ENCODE assay signal across 8 mouse cellular contexts in genomic region chr12:74009448-74009911, GRCm38 (mm10). TPM values are rescaled to one million over a fixed set of nuclear protein-coding genes. Genes with fewer than 3 reads are reported as not detected.
DNase-seq lines count a peak whose midpoint lies in the region; ATAC-seq and TF ChIP-seq lines count a peak whose summit lies in the region.
"Had no signal": no experiment of that assay in that cellular context is flagged by ENCODE, and none has a peak within 500 bp of the region (broad histone marks: within the 10 kb centered on the region; RNA-seq: fewer than 3 reads in every experiment).

No protein-coding gene starts in this region.

- peak; percentile 80 for TF ChIP-seq CTCF in spleen, adult 2 months (IDR thresholded peaks at IDR 0.05; ENCODE audit: extremely low read depth, insufficient read depth, insufficient read length, insufficient replicate concordance)

- TF ChIP-seq POLR2A in spleen, adult 2 months (IDR thresholded peaks at IDR 0.05; ENCODE audit: low read depth, low read length) = no peak

- no peak overlapping the region for H3K27ac ChIP-seq in spleen, adult 2 months (ENCODE audit: insufficient read depth, low read length)
- H3K27ac ChIP-seq in embryonic facial prominence, embryonic 10.5 days (replicated peaks) = no peak overlapping the region
- no peak overlapping the region for H3K27ac ChIP-seq in intestine, embryonic 15.5 days
- H3K27ac ChIP-seq in lung, embryonic 15.5 days = no peak overlapping the region
- H3K27ac ChIP-seq: heart, embryonic 15.5 days had no signal

- H3K36me3 ChIP-seq in spleen, adult 2 months (ENCODE audit: control insufficient read depth, insufficient read depth, low read length) = no peaks in the 10 kb centered on the region
- H3K36me3 ChIP-seq in embryonic facial prominence, embryonic 10.5 days (replicated peaks) = no peaks in the 10 kb centered on the region
- H3K36me3 ChIP-seq in intestine, embryonic 15.5 days = no peaks in the 10 kb centered on the region
- H3K36me3 ChIP-seq in lung, embryonic 15.5 days = no peaks in the 10 kb centered on the region
- H3K36me3 ChIP-seq: heart, embryonic 15.5 days had no signal

- H3K27me3 ChIP-seq in spleen, adult 2 months (ENCODE audit: control insufficient read depth, insufficient read depth, low read length) = no peaks in the 10 kb centered on the region
- no peaks in the 10 kb centered on the region for H3K27me3 ChIP-seq in embryonic facial prominence, embryonic 10.5 days (replicated peaks; ENCODE audit: low read depth, poor library complexity, severe bottlenecking)
- no peaks in the 10 kb centered on the region for H3K27me3 ChIP-seq in intestine, embryonic 15.5 days (replicated peaks)
- H3K27me3 ChIP-seq in lung, embryonic 15.5 days = no peaks in the 10 kb centered on the region

- H3K9me3 ChIP-seq in embryonic facial prominence, embryonic 10.5 days = no peaks in the 10 kb centered on the region
- H3K9me3 ChIP-seq in intestine, embryonic 15.5 days = no peaks in the 10 kb centered on the region
- H3K9me3 ChIP-seq in lung, embryonic 15.5 days = no peaks in the 10 kb centered on the region
- H3K9me3 ChIP-seq: heart, embryonic 15.5 days had no signal

- 26% methylated on average over 8 of the region's 8 CpGs for whole genome bisulfite sequencing in spleen, adult 2 months
- WGBS in embryonic facial prominence, embryonic 10.5 days = 24% methylated on average over 8 of the region's 8 CpGs
- 27% methylated on average over 8 of the region's 8 CpGs for WGBS in intestine, embryonic 15.5 days
- 19% methylated on average over 8 of the region's 8 CpGs for WGBS in lung, embryonic 15.5 days

- H3K4me1 ChIP-seq in spleen, adult 2 months (ENCODE audit: control insufficient read depth, insufficient read depth, insufficient read length) = no peaks in the 10 kb centered on the region
- peaks cover 10% of the 10 kb centered on the region for H3K4me1 ChIP-seq in embryonic facial prominence, embryonic 10.5 days
- no peaks in the 10 kb centered on the region for H3K4me1 ChIP-seq in intestine, embryonic 15.5 days (replicated peaks)
- H3K4me1 ChIP-seq in lung, embryonic 15.5 days = peaks cover 4% of the 10 kb centered on the region; the same call in 1 of the 2 replicates

- no peak overlapping the region for H3K4me3 ChIP-seq in spleen, adult 2 months (ENCODE audit: extremely low read depth, insufficient read depth, insufficient read length)
- H3K4me3 ChIP-seq in embryonic facial prominence, embryonic 10.5 days = no peak overlapping the region
- H3K4me3 ChIP-seq in intestine, embryonic 15.5 days (replicated peaks) = no peak overlapping the region
- H3K4me3 ChIP-seq in lung, embryonic 15.5 days = no peak overlapping the region
- H3K4me3 ChIP-seq: heart, embryonic 15.5 days had no signal

- ATAC-seq in intestine, embryonic 15.5 days = peak; percentile 36; the same call in 1 of the 2 replicates
- peak; percentile 52; the same call in 1 of the 2 replicates for ATAC-seq in lung, embryonic 15.5 days (ENCODE audit: borderline replicate concordance, extremely low read depth, low FRiP score, low TSS enrichment)

- no peak overlapping the region for H3K4me2 ChIP-seq in intestine, embryonic 15.5 days (replicated peaks)
- no peak overlapping the region for H3K4me2 ChIP-seq in lung, embryonic 15.5 days
- H3K4me2 ChIP-seq: heart, embryonic 15.5 days had no signal

- peak in 1 of 2 experiments; percentile 2 for DNase-seq in spleen, adult 2 months (ENCODE audit: low read depth in 1 of 2, low spot score in 2 of 2)
- DNase-seq in spleen, postnatal 4 days (ENCODE audit: low spot score in 2 of 2) = no peak
- peak; percentile 43 for DNase-seq in adrenal gland, postnatal 10 days
- DNase-seq in embryonic facial prominence, embryonic 10.5 days (ENCODE audit: low spot score) = peak; percentile 60
- peak; percentile 30 for DNase-seq in retina, adult 2 months (ENCODE audit: low read depth, low spot score)

- no peak overlapping the region for H3K9ac ChIP-seq in intestine, embryonic 15.5 days
- H3K9ac ChIP-seq in lung, embryonic 15.5 days = no peak overlapping the region
- H3K9ac ChIP-seq: heart, embryonic 15.5 days had no signal

RNA-seq across cellular contexts. Expression of gene Syt16, which starts 12.0 kb away (rescaled TPM):
- polyA plus RNA-seq in spleen, adult 2 months (2012; rRNA removed) = not detected in 2 replicates
- total RNA-seq in adrenal gland, postnatal 10 days (2021) = 1 to 10 TPM in 1 of 2 experiments, under 1 TPM in 1; 0.93 to 1.7 TPM
- 1.5 and 2.1 TPM in 2 replicates for polyA plus RNA-seq in embryonic facial prominence, embryonic 10.5 days (2016; fragmentation: Nextera tagmentation; extraction: Ambion mirVana)
- 1.1 and 1.3 TPM in 2 replicates for polyA plus RNA-seq in intestine, embryonic 15.5 days (2015; fragmentation: Nextera tagmentation; extraction: Ambion mirVana)
- polyA plus RNA-seq in lung, embryonic 15.5 days (2015; fragmentation: Nextera tagmentation; extraction: Ambion mirVana) = 0.44 and 1.0 TPM in 2 replicates

RNA-seq across cellular contexts. Expression of gene Snapc1, which starts 45.2 kb away (rescaled TPM):
- polyA plus RNA-seq in spleen, adult 2 months (2012; rRNA removed) = 7.7 and 8.2 TPM in 2 replicates
- total RNA-seq in adrenal gland, postnatal 10 days (2021) = 10 to 100 TPM; 12.4 to 13.0 TPM
- polyA plus RNA-seq in embryonic facial prominence, embryonic 10.5 days (2016; fragmentation: Nextera tagmentation; extraction: Ambion mirVana) = 20.5 and 20.6 TPM in 2 replicates
- 15.5 and 16.8 TPM in 2 replicates for polyA plus RNA-seq in intestine, embryonic 15.5 days (2015; fragmentation: Nextera tagmentation; extraction: Ambion mirVana)
- 17.2 and 17.7 TPM in 2 replicates for polyA plus RNA-seq in lung, embryonic 15.5 days (2015; fragmentation: Nextera tagmentation; extraction: Ambion mirVana)

Comparison
In these comparisons a context has a peak if more than half of its experiments do, and no peak if none do; other contexts are left out.
1. DNase-seq: peak in adrenal gland, postnatal 10 days (single experiment), embryonic facial prominence, embryonic 10.5 days (single experiment) and retina, adult 2 months (single experiment); none in spleen, postnatal 4 days (0 of 2).